9 mouse cellular contexts compared by ENCODE assay signal in genomic region chr5:92493423-92493822, GRCm38 (mm10). TPM values are rescaled to one million over a fixed set of nuclear protein-coding genes. Genes with fewer than 3 reads are reported as not detected.
DNase-seq lines count a peak whose midpoint lies in the region; ATAC-seq and TF ChIP-seq lines count a peak whose summit lies in the region.
"Had no signal": no experiment of that assay in that cellular context is flagged by ENCODE, and none has a peak within 500 bp of the region (broad histone marks: within the 10 kb centered on the region; RNA-seq: fewer than 3 reads in every experiment).

No protein-coding gene starts in this region.

- no peak overlapping the region for H3ac ChIP-seq in myocyte (ENCODE audit: control insufficient read depth, insufficient read length)

- no peak overlapping the region for H3K4me2 ChIP-seq in limb, embryonic 11.5 days (ENCODE audit: low read depth, severe bottlenecking)
- H3K4me2 ChIP-seq in heart, postnatal 0 days (ENCODE audit: low read depth, low read length) = no peak overlapping the region
- peak overlapping the region; percentile 63 for H3K4me2 ChIP-seq in myocyte (ENCODE audit: low read depth)
- no peak overlapping the region for H3K4me2 ChIP-seq in midbrain, embryonic 13.5 days (replicated peaks)
- H3K4me2 ChIP-seq: hindbrain, embryonic 15.5 days had no signal

- TF ChIP-seq CTCF in heart, postnatal 0 days (IDR thresholded peaks at IDR 0.05; ENCODE audit: low read depth) = no peak

- TF ChIP-seq POLR2A in myocyte (IDR thresholded peaks at IDR 0.05; ENCODE audit: insufficient read length, low read depth) = no peak

- no peak overlapping the region for H3K4me3 ChIP-seq in limb, embryonic 11.5 days (ENCODE audit: low read depth, low read length)
- H3K4me3 ChIP-seq in limb, embryonic 10.5 days = no peak overlapping the region
- H3K4me3 ChIP-seq in embryonic facial prominence, embryonic 10.5 days = no peak overlapping the region
- no peak overlapping the region for H3K4me3 ChIP-seq in heart, postnatal 0 days (ENCODE audit: low read depth, low read length)
- H3K4me3 ChIP-seq in myocyte = no peak overlapping the region
- H3K4me3 ChIP-seq in midbrain, embryonic 13.5 days (replicated peaks) = no peak overlapping the region
- H3K4me3 ChIP-seq in hindbrain, embryonic 10.5 days = no peak overlapping the region
- H3K4me3 ChIP-seq: hindbrain, embryonic 15.5 days had no signal

- no peaks in the 10 kb centered on the region for H3K4me1 ChIP-seq in limb, embryonic 11.5 days (ENCODE audit: control insufficient read depth, insufficient read depth, low read length)
- peaks cover 16% of the 10 kb centered on the region for H3K4me1 ChIP-seq in limb, embryonic 10.5 days
- H3K4me1 ChIP-seq in embryonic facial prominence, embryonic 10.5 days = peaks cover 58% of the 10 kb centered on the region
- peaks cover 52% of the 10 kb centered on the region for H3K4me1 ChIP-seq in heart, postnatal 0 days (ENCODE audit: control insufficient read depth, insufficient read depth)
- H3K4me1 ChIP-seq in midbrain, embryonic 13.5 days (replicated peaks) = peaks cover 44% of the 10 kb centered on the region
- peaks cover 32% of the 10 kb centered on the region for H3K4me1 ChIP-seq in hindbrain, embryonic 10.5 days (replicated peaks)

- H3K79me2 ChIP-seq in myocyte (ENCODE audit: control insufficient read depth, insufficient read depth) = peaks cover 41% of the 10 kb centered on the region

- no peaks in the 10 kb centered on the region for H3K9me3 ChIP-seq in limb, embryonic 11.5 days (ENCODE audit: control insufficient read depth, low read length)
- no peaks in the 10 kb centered on the region for H3K9me3 ChIP-seq in limb, embryonic 10.5 days (replicated peaks)
- H3K9me3 ChIP-seq in embryonic facial prominence, embryonic 10.5 days = no peaks in the 10 kb centered on the region
- no peaks in the 10 kb centered on the region for H3K9me3 ChIP-seq in heart, postnatal 0 days (replicated peaks; ENCODE audit: control insufficient read depth, low read length)
- H3K9me3 ChIP-seq in midbrain, embryonic 13.5 days = no peaks in the 10 kb centered on the region
- no peaks in the 10 kb centered on the region for H3K9me3 ChIP-seq in hindbrain, embryonic 10.5 days
- H3K9me3 ChIP-seq: hindbrain, embryonic 15.5 days had no signal

- H3K27ac ChIP-seq in limb, embryonic 11.5 days (replicated peaks; ENCODE audit: low read depth, low read length) = no peak overlapping the region
- H3K27ac ChIP-seq in limb, embryonic 10.5 days = no peak overlapping the region
- 0 out of 2 replicates have a peak overlapping the region, but pooled peaks have one; percentile 5 for H3K27ac ChIP-seq in embryonic facial prominence, embryonic 10.5 days (replicated peaks)
- H3K27ac ChIP-seq in heart, postnatal 0 days (ENCODE audit: low read depth) = peak overlapping the region; percentile 82
- H3K27ac ChIP-seq in midbrain, embryonic 13.5 days = no peak overlapping the region
- no peak overlapping the region for H3K27ac ChIP-seq in hindbrain, embryonic 10.5 days
- H3K27ac ChIP-seq: hindbrain, embryonic 15.5 days had no signal

- no peak for TF ChIP-seq EP300 in heart, postnatal 0 days (IDR thresholded peaks at IDR 0.05; ENCODE audit: low read depth)

- intact Hi-C loops in left cerebral cortex, postnatal 14 days (cut with DNase I) = no loop called here

- H3K27me3 ChIP-seq in limb, embryonic 11.5 days (ENCODE audit: control insufficient read depth, insufficient read depth, low read length) = no peaks in the 10 kb centered on the region
- H3K27me3 ChIP-seq in limb, embryonic 10.5 days (ENCODE audit: low read depth, poor library complexity, severe bottlenecking) = no peaks in the 10 kb centered on the region
- H3K27me3 ChIP-seq in embryonic facial prominence, embryonic 10.5 days (replicated peaks; ENCODE audit: low read depth, poor library complexity, severe bottlenecking) = no peaks in the 10 kb centered on the region
- no peaks in the 10 kb centered on the region for H3K27me3 ChIP-seq in heart, postnatal 0 days (ENCODE audit: control insufficient read depth, insufficient read depth, low read length)
- no peaks in the 10 kb centered on the region for H3K27me3 ChIP-seq in myocyte (ENCODE audit: control insufficient read depth, insufficient read depth, insufficient read length)
- H3K27me3 ChIP-seq in midbrain, embryonic 13.5 days = no peaks in the 10 kb centered on the region
- H3K27me3 ChIP-seq in hindbrain, embryonic 10.5 days (ENCODE audit: insufficient read depth, poor library complexity, severe bottlenecking) = no peaks in the 10 kb centered on the region
- H3K27me3 ChIP-seq: hindbrain, embryonic 15.5 days had no signal

- peak; percentile 59; the same call in 1 of the 2 replicates for ATAC-seq in limb, embryonic 11.5 days (ENCODE audit: insufficient number of reproducible peaks, low FRiP score, low TSS enrichment, low read depth)
- peak; percentile 71 for ATAC-seq in heart, postnatal 0 days (ENCODE audit: insufficient read depth, low read depth)
- no peak for ATAC-seq in midbrain, embryonic 13.5 days

- DNase-seq in limb, embryonic 11.5 days (ENCODE audit: low spot score) = no peak
- no peak for DNase-seq in limb, embryonic 10.5 days (ENCODE audit: low spot score)
- peak; percentile 38 for DNase-seq in embryonic facial prominence, embryonic 10.5 days (ENCODE audit: low spot score)
- DNase-seq in heart, postnatal 0 days (ENCODE audit: low spot score) = peak; percentile 39
- no peak for DNase-seq in left cerebral cortex, postnatal 14 days (ENCODE audit: low spot score in 2 of 2)
- DNase-seq in hindbrain, embryonic 10.5 days (ENCODE audit: low spot score) = no peak

- H3K36me3 ChIP-seq in limb, embryonic 11.5 days (ENCODE audit: control insufficient read depth, insufficient read depth, low read length) = no peaks in the 10 kb centered on the region
- H3K36me3 ChIP-seq in limb, embryonic 10.5 days = no peaks in the 10 kb centered on the region
- no peaks in the 10 kb centered on the region for H3K36me3 ChIP-seq in embryonic facial prominence, embryonic 10.5 days (replicated peaks)
- H3K36me3 ChIP-seq in heart, postnatal 0 days (replicated peaks; ENCODE audit: control insufficient read depth, insufficient read depth, low read length) = no peaks in the 10 kb centered on the region
- peaks cover 3% of the 10 kb centered on the region for H3K36me3 ChIP-seq in myocyte (ENCODE audit: control insufficient read depth, insufficient read depth)
- H3K36me3 ChIP-seq in midbrain, embryonic 13.5 days = no peaks in the 10 kb centered on the region
- no peaks in the 10 kb centered on the region for H3K36me3 ChIP-seq in hindbrain, embryonic 10.5 days
- H3K36me3 ChIP-seq: hindbrain, embryonic 15.5 days had no signal

- H3K9ac ChIP-seq in limb, embryonic 11.5 days (ENCODE audit: low read length) = no peak overlapping the region
- peak overlapping the region; percentile 15; the same call in 1 of the 2 replicates for H3K9ac ChIP-seq in heart, postnatal 0 days (replicated peaks; ENCODE audit: low read depth, low read length)
- no peak overlapping the region for H3K9ac ChIP-seq in midbrain, embryonic 13.5 days (replicated peaks)
- H3K9ac ChIP-seq: hindbrain, embryonic 15.5 days had no signal

- 63% methylated on average over 7 of the region's 7 CpGs for WGBS in limb, embryonic 11.5 days
- WGBS in limb, embryonic 10.5 days = 70% methylated on average over 7 of the region's 7 CpGs
- WGBS in embryonic facial prominence, embryonic 10.5 days = 35% methylated on average over 7 of the region's 7 CpGs
- 38% methylated on average over 7 of the region's 7 CpGs for WGBS in heart, postnatal 0 days
- 74% methylated on average over 7 of the region's 7 CpGs for WGBS in midbrain, embryonic 13.5 days
- 73% methylated on average over 7 of the region's 7 CpGs for WGBS in hindbrain, embryonic 10.5 days

TF ChIP-seq in myocyte, 11 proteins besides CTCF, POLR2A, EP300 and RAD21:
- TF ChIP-seq TCF3 (IDR thresholded peaks at IDR 0.05; ENCODE audit: insufficient read length, low read depth) (peak; percentile 55), TCF12 (IDR thresholded peaks at IDR 0.05; ENCODE audit: insufficient read depth, poor library complexity, severe bottlenecking) (peak; percentile 72), CEBPB (IDR thresholded peaks at IDR 0.05; ENCODE audit: insufficient read depth, poor library complexity, severe bottlenecking) (peak; percentile 63; the same call in 1 of the 2 replicates), MYOG (IDR thresholded peaks at IDR 0.05; ENCODE audit: control insufficient read depth in 1 of 3, insufficient read depth in 1 of 3, insufficient read length in 2 of 3, low read depth in 2 of 3) (peak; percentile 64 to 93 (median 90)), USF1 (IDR thresholded peaks at IDR 0.05; ENCODE audit: low read depth) (no peak), MAX (IDR thresholded peaks at IDR 0.05; ENCODE audit: low read depth) (no peak), MYOD1 (IDR thresholded peaks at IDR 0.05; ENCODE audit: control insufficient read depth in 1 of 3, insufficient read length in 2 of 3, low read depth in 2 of 3) (peak; percentile 68 to 91 (median 91))

RNA-seq across cellular contexts. Expression of gene Scarb2, which starts 13.2 kb away (rescaled TPM):
- 6.3 and 7.0 TPM in 2 replicates for polyA plus RNA-seq in limb, embryonic 11.5 days (2014; fragmentation: Nextera tagmentation; extraction: Ambion mirVana)
- 5.7 and 7.2 TPM in 2 replicates for polyA plus RNA-seq in limb, embryonic 10.5 days (2016; fragmentation: Nextera tagmentation; extraction: Ambion mirVana)
- polyA plus RNA-seq in embryonic facial prominence, embryonic 10.5 days (2016; fragmentation: Nextera tagmentation; extraction: Ambion mirVana) = 7.1 and 7.6 TPM in 2 replicates
- total RNA-seq in heart, postnatal 0 days (2014; rRNA removed; ENCODE audit: low replicate concordance) = 121 and 148 TPM in 2 replicates
- 26.0 and 28.9 TPM in 2 replicates for polyA plus RNA-seq in heart, postnatal 0 days (2015; fragmentation: Nextera tagmentation; extraction: Ambion mirVana)
- 46.6 TPM for polyA plus RNA-seq in myocyte (2012; fragmentation: generic; extraction: Trizol)
- 10 to 100 TPM; 81.8 to 82.3 TPM for total RNA-seq in left cerebral cortex, postnatal 14 days (2021)
- 21.0 and 21.8 TPM in 2 replicates for polyA plus RNA-seq in midbrain, embryonic 13.5 days (2015; fragmentation: Nextera tagmentation; extraction: Ambion mirVana)
- polyA plus RNA-seq in hindbrain, embryonic 10.5 days (2016; fragmentation: Nextera tagmentation; extraction: Ambion mirVana) = 9.2 and 11.8 TPM in 2 replicates

RNA-seq across cellular contexts. Expression of gene Nup54, which starts 58.4 kb away (rescaled TPM):
- polyA plus RNA-seq in limb, embryonic 11.5 days (2014; fragmentation: Nextera tagmentation; extraction: Ambion mirVana) = 77.4 and 77.5 TPM in 2 replicates
- polyA plus RNA-seq in limb, embryonic 10.5 days (2016; fragmentation: Nextera tagmentation; extraction: Ambion mirVana) = 76.6 and 81.9 TPM in 2 replicates
- 72.6 and 76.2 TPM in 2 replicates for polyA plus RNA-seq in embryonic facial prominence, embryonic 10.5 days (2016; fragmentation: Nextera tagmentation; extraction: Ambion mirVana)
- total RNA-seq in heart, postnatal 0 days (2014; rRNA removed; ENCODE audit: low replicate concordance) = 14.2 and 35.0 TPM in 2 replicates
- polyA plus RNA-seq in heart, postnatal 0 days (2015; fragmentation: Nextera tagmentation; extraction: Ambion mirVana) = 21.1 and 22.0 TPM in 2 replicates
- polyA plus RNA-seq in myocyte (2012; fragmentation: generic; extraction: Trizol) = 11.0 TPM
- 10 to 100 TPM; 25.6 to 29.5 TPM for total RNA-seq in left cerebral cortex, postnatal 14 days (2021)
- 53.7 and 58.5 TPM in 2 replicates for polyA plus RNA-seq in midbrain, embryonic 13.5 days (2015; fragmentation: Nextera tagmentation; extraction: Ambion mirVana)
- polyA plus RNA-seq in hindbrain, embryonic 10.5 days (2016; fragmentation: Nextera tagmentation; extraction: Ambion mirVana) = 52.7 and 65.8 TPM in 2 replicates

Comparison
In these comparisons a context has a peak if more than half of its experiments do, and no peak if none do; other contexts are left out.
1. DNase-seq: peak in embryonic facial prominence, embryonic 10.5 days (single experiment) and heart, postnatal 0 days (single experiment); none in limb, embryonic 11.5 days (single experiment), limb, embryonic 10.5 days (single experiment), left cerebral cortex, postnatal 14 days (0 of 2) and hindbrain, embryonic 10.5 days (single experiment).
2. H3K27ac ChIP-seq: peak in embryonic facial prominence, embryonic 10.5 days (single experiment) and heart, postnatal 0 days (single experiment); none in limb, embryonic 11.5 days (single experiment), limb, embryonic 10.5 days (single experiment), midbrain, embryonic 13.5 days (single experiment) and hindbrain, embryonic 10.5 days (single experiment).